Mouse (Mus musculus): ENCODE results near the gene Cd200r3.

- TF ChIP-seq TCF12 (IDR thresholded peaks at IDR 0.05; ENCODE audit: insufficient read depth, poor library complexity, severe bottlenecking), result no peak
- no peak for TF ChIP-seq POLR2AphosphoS2 (IDR thresholded peaks at IDR 0.05; ENCODE audit: insufficient read length, low read depth)
- no peak for TF ChIP-seq POLR2A (IDR thresholded peaks at IDR 0.05; ENCODE audit: insufficient read length, low read depth)
- TF ChIP-seq CEBPB (IDR thresholded peaks at IDR 0.05; ENCODE audit: insufficient read depth, poor library complexity, severe bottlenecking), result no peak
- TF ChIP-seq MAX (IDR thresholded peaks at IDR 0.05; ENCODE audit: low read depth), result no peak
- TF ChIP-seq MYOD1 (IDR thresholded peaks at IDR 0.05; ENCODE audit: control insufficient read depth in 1 of 3, insufficient read length in 2 of 3, low read depth in 2 of 3), result no peak
- TF ChIP-seq E2F4 (IDR thresholded peaks at IDR 0.05; ENCODE audit: insufficient read depth), result no peak
- TF ChIP-seq USF1 (IDR thresholded peaks at IDR 0.05; ENCODE audit: low read depth), result no peak
- no peak for TF ChIP-seq TCF3 (IDR thresholded peaks at IDR 0.05; ENCODE audit: insufficient read length, low read depth)
- TF ChIP-seq MYOG (IDR thresholded peaks at IDR 0.05; ENCODE audit: control insufficient read depth in 1 of 3, insufficient read depth in 1 of 3, insufficient read length in 2 of 3, low read depth in 2 of 3), result no peak
- TF ChIP-seq SRF (IDR thresholded peaks at IDR 0.05; ENCODE audit: control insufficient read depth, insufficient read length, low read depth), result no peak
Observed at GRCm38 (mm10) chr16:45020055-45020454, 76.6 kb downstream of the Cd200r3 start.
